Mouse (Mus musculus) MEL (cell line): ENCODE measurements around the gene Alkbh5. TPM values are rescaled to one million over a fixed set of nuclear protein-coding genes. Genes with fewer than 3 reads are reported as not detected.

Experiments
- DNase-seq: peaks from one replicate; pipeline ENCODE4 v3.0.0; 2011; ENCODE audit warnings: low read depth, low spot score
- H3K27ac ChIP-seq: 2 replicates; pipeline ENCODE4 v1.5.1; 2012; ENCODE audit warnings: low read depth, mild to moderate bottlenecking, control low read depth, low read length, moderate library complexity; ENCODE audit not compliant: control insufficient read depth
- H3K27me3 ChIP-seq, 2 experiments: fragments of 150-350 bp in 1 of 2; sonication (generic) in 1 of 2; 2 replicates each; pipeline ENCODE4 v1.6.1; 2012; ENCODE audit warnings: low read length in 2 of 2, mild to moderate bottlenecking in 2 of 2, improper control_type of control experiment in 1 of 2, moderate library complexity in 1 of 2; ENCODE audit not compliant: insufficient read depth in 2 of 2, control insufficient read depth in 1 of 2
- H3K36me3 ChIP-seq, 2 experiments: 2 replicates each; pipeline ENCODE4 v1.6.1; 2012 to 2014; ENCODE audit warnings: low read length in 2 of 2, improper control_type of control experiment in 1 of 2, inconsistent platforms in 1 of 2, mild to moderate bottlenecking in 1 of 2; ENCODE audit not compliant: insufficient read depth in 2 of 2, control insufficient read depth in 1 of 2
- H3K4me1 ChIP-seq, 2 experiments: fragments of 150-350 bp in 1 of 2; sonication (generic) in 1 of 2; 2 replicates each; pipeline ENCODE4 v1.6.1; 2012; ENCODE audit warnings: low read length in 2 of 2, improper control_type of control experiment in 1 of 2, mild to moderate bottlenecking in 1 of 2; ENCODE audit not compliant: insufficient read depth in 2 of 2, control insufficient read depth in 1 of 2
- H3K4me3 ChIP-seq, 2 experiments: fragments of 150-350 bp in 1 of 2; sonication (generic) in 1 of 2; 2 replicates each; pipeline ENCODE4 v1.5.1; 2012; ENCODE audit warnings: low read depth in 2 of 2, low read length in 2 of 2, mild to moderate bottlenecking in 2 of 2, moderate library complexity in 2 of 2, control low read depth in 1 of 2, improper control_type of control experiment in 1 of 2; ENCODE audit not compliant: control insufficient read depth in 1 of 2, insufficient read depth in 1 of 2
- H3K79me2 ChIP-seq: 2 replicates; pipeline ENCODE4 v1.6.1; 2012; ENCODE audit warnings: mild to moderate bottlenecking, low read length, moderate library complexity; ENCODE audit not compliant: control insufficient read depth, poor library complexity, insufficient read depth
- H3K9ac ChIP-seq: 2 replicates; pipeline ENCODE4 v1.6.1; 2012; ENCODE audit warnings: low read depth, mild to moderate bottlenecking, control low read depth, low read length, moderate library complexity; ENCODE audit not compliant: control insufficient read depth, poor library complexity, severe bottlenecking
- H3K9me3 ChIP-seq: fragments of 150-350 bp; sonication (generic); replicated peaks from 2 replicates; pipeline ENCODE4 v1.6.1; 2012; ENCODE audit warnings: mild to moderate bottlenecking, low read length, improper control_type of control experiment, moderate library complexity; ENCODE audit not compliant: insufficient read depth
- CHD1 ChIP-seq: IDR thresholded peaks from 2 replicates; pipeline ENCODE4 v1.6.1; 2012; ENCODE audit warnings: low read depth, mild to moderate bottlenecking, inconsistent platforms, low read length, improper control_type of control experiment
- CTCF ChIP-seq, 3 experiments: IDR thresholded peaks in 2 of 3; conservative IDR thresholded peaks in 1 of 3; 2 replicates each; pipeline ENCODE4 v1.5.1; 2011 to 2012; ENCODE audit warnings: low read length in 3 of 3, low read depth in 2 of 3, mild to moderate bottlenecking in 2 of 3, improper control_type of control experiment in 1 of 3, inconsistent platforms in 1 of 3, mixed read lengths in 1 of 3, moderate library complexity in 1 of 3; ENCODE audit not compliant: control insufficient read depth in 1 of 3, insufficient read depth in 1 of 3, poor library complexity in 1 of 3, severe bottlenecking in 1 of 3
- JUND ChIP-seq: IDR thresholded peaks from 2 replicates; pipeline ENCODE4 v1.6.1; 2011; ENCODE audit warnings: low read depth, mild to moderate bottlenecking, improper control_type of control experiment, low read length
- KAT2A ChIP-seq: conservative IDR thresholded peaks from 2 replicates; pipeline ENCODE4 v1.6.1; 2012; ENCODE audit warnings: low read depth, low read length, improper control_type of control experiment, inconsistent platforms
- MAX ChIP-seq: IDR thresholded peaks from 2 replicates; pipeline ENCODE4 v1.6.1; 2011; ENCODE audit warnings: low read length, improper control_type of control experiment
- MEF2A ChIP-seq: IDR thresholded peaks from 2 replicates; pipeline ENCODE4 v1.6.1; 2014; ENCODE audit warnings: low read depth, mild to moderate bottlenecking, inconsistent platforms, low read length, improper control_type of control experiment; ENCODE audit not compliant: poor library complexity, insufficient replicate concordance, severe bottlenecking; ENCODE audit errors: extremely low read depth
- MXI1 ChIP-seq: IDR thresholded peaks from 2 replicates; pipeline ENCODE4 v1.6.1; 2011; ENCODE audit warnings: mild to moderate bottlenecking, low read depth, low read length, improper control_type of control experiment
- MYC ChIP-seq: IDR thresholded peaks from 2 replicates; pipeline ENCODE4 v1.6.1; 2011; ENCODE audit warnings: low read depth, mild to moderate bottlenecking, low read length, improper control_type of control experiment, moderate library complexity
- NRF1 ChIP-seq: IDR thresholded peaks from 2 replicates; pipeline ENCODE4 v1.6.1; 2014; ENCODE audit warnings: low read depth, mild to moderate bottlenecking, inconsistent platforms, low read length, improper control_type of control experiment, moderate library complexity; ENCODE audit not compliant: poor library complexity, insufficient read depth, severe bottlenecking
- SMC3 ChIP-seq: IDR thresholded peaks from 2 replicates; pipeline ENCODE4 v1.6.1; 2011; ENCODE audit warnings: low read depth, low read length, improper control_type of control experiment
- TAL1 ChIP-seq: IDR thresholded peaks from 2 replicates; pipeline ENCODE4 v1.6.1; 2012; ENCODE audit warnings: mild to moderate bottlenecking, inconsistent platforms, low read length, moderate library complexity, mixed read lengths
- TCF12 ChIP-seq: IDR thresholded peaks from 2 replicates; pipeline ENCODE4 v1.6.1; 2014; ENCODE audit warnings: low read depth, mild to moderate bottlenecking, inconsistent platforms, low read length, improper control_type of control experiment, moderate library complexity
- UBTF ChIP-seq: IDR thresholded peaks from 2 replicates; pipeline ENCODE4 v1.6.1; 2012; ENCODE audit warnings: low read depth, mild to moderate bottlenecking, inconsistent platforms, low read length, improper control_type of control experiment, moderate library complexity, borderline replicate concordance; ENCODE audit not compliant: insufficient read depth
- ZMIZ1 ChIP-seq: IDR thresholded peaks from 2 replicates; pipeline ENCODE4 v1.6.1; 2012; ENCODE audit warnings: low read depth, mild to moderate bottlenecking, inconsistent platforms, low read length, improper control_type of control experiment, moderate library complexity
- ZNF384 ChIP-seq: IDR thresholded peaks from 2 replicates; pipeline ENCODE4 v1.6.1; 2012; ENCODE audit warnings: low read depth, mild to moderate bottlenecking, inconsistent platforms, low read length, improper control_type of control experiment
- polyA plus RNA-seq, 2 experiments: library from polyadenylated mRNA; stranded (reverse) in 1 of 2; unstranded in 1 of 2; fragments of >175 nt in 1 of 2; fragments of >200 nt in 1 of 2; gene quantifications; 2 replicates each; pipeline versions ENCODE4 v1.2.1 to v1.2.4; 2012; ENCODE audit warnings: low replicate concordance in 2 of 2, low read depth in 1 of 2; ENCODE audit not compliant: insufficient read length in 2 of 2, insufficient read depth in 1 of 2, missing spikeins in 1 of 2
- total RNA-seq: library from RNA; depleted of rRNA; stranded (reverse); fragments of 300-350 nt; gene quantifications from 2 replicates; pipeline ENCODE4 v1.2.3, GENCODE M21; 2012

Gene Alkbh5
- total and polyA plus RNA-seq, 3 experiments = 39.4 to 49.1 TPM; not detected in 1

GRCm38 (mm10) chr11:60537468-60538347 lies 1.5 kb downstream of the Alkbh5 start (continued):
- TF ChIP-seq TCF12 (peak; percentile 61; the same call in 1 of the 2 replicates), MYC (0 out of 2 replicates have a peak, but pooled peaks have one; percentile 18), KAT2A (no peak; the same call in 1 of the 2 replicates), SMC3 (no peak), JUND (no peak)

GRCm38 (mm10) chr11:60538371-60539281 lies 2.4 kb downstream of the Alkbh5 start:
- H3K27me3 ChIP-seq = peaks cover 0 to under 1% of the 10 kb centered on the region in 2 experiments; a peak in 2 of 4 replicates
- DNase-seq = peak; percentile 74

GRCm38 (mm10) chr11:60539540-60539939 lies 3.4 kb downstream of the Alkbh5 start:
- H3K36me3 ChIP-seq = peaks cover 11 to 31% of the 10 kb centered on the region in 2 experiments
- TF ChIP-seq JUND (no peak), ZNF384 (peak; percentile 63), CHD1 (no peak), TCF12 (no peak), CTCF (IDR thresholded peaks at IDR 0.05 in 2 of 3, conservative IDR thresholded peaks at IDR 0.05 in 1 of 3; ENCODE audit: control insufficient read depth in 1 of 3, insufficient read depth in 1 of 3, low read depth in 2 of 3, low read length in 3 of 3, poor library complexity in 1 of 3, severe bottlenecking in 1 of 3) (no peak), MAX (no peak), TAL1 (no peak), ZMIZ1 (no peak)

More at GRCm38 (mm10) chr11:60538371-60539281, 2.4 kb downstream of the Alkbh5 start:
- Histone ChIP-seq H3K79me2 (peaks cover 60% of the 10 kb centered on the region), H3K4me3 (peak overlapping the region; percentile 50 to 86), H3K36me3 (peaks cover 6 to 31% of the 10 kb centered on the region in 2 experiments), H3K27ac (peak overlapping the region; percentile 42), H3K4me1 (peaks cover 0 to 24% of the 10 kb centered on the region in 2 experiments), H3K9me3 (no peaks in the 10 kb centered on the region), H3K9ac (peak overlapping the region; percentile 96)
- TF ChIP-seq NRF1 = peak; percentile 6; the same call in 1 of the 2 replicates
- peak; percentile 52 for TF ChIP-seq MXI1
- TF ChIP-seq CHD1 = 0 out of 2 replicates have a peak, but pooled peaks have one; percentile 3
- TF ChIP-seq MAX = no peak
- 0 out of 2 replicates have a peak, but pooled peaks have one; percentile 15 for TF ChIP-seq MYC
- TF ChIP-seq MEF2A = no peak
- TF ChIP-seq UBTF = 0 out of 2 replicates have a peak, but pooled peaks have one; percentile 39

More at GRCm38 (mm10) chr11:60539540-60539939, 3.4 kb downstream of the Alkbh5 start:
- Histone ChIP-seq H3K9ac (peak overlapping the region; percentile 96), H3K4me1 (peaks cover 0 to 24% of the 10 kb centered on the region in 2 experiments), H3K27me3 (no peaks in the 10 kb centered on the region), H3K4me3 (peak overlapping the region; percentile 50 to 86), H3K79me2 (peaks cover 67% of the 10 kb centered on the region), H3K9me3 (no peaks in the 10 kb centered on the region), H3K27ac (no peak overlapping the region)
- no peak for DNase-seq
